8 mouse cellular contexts compared by ENCODE assay signal in the genomic region with DNA sequence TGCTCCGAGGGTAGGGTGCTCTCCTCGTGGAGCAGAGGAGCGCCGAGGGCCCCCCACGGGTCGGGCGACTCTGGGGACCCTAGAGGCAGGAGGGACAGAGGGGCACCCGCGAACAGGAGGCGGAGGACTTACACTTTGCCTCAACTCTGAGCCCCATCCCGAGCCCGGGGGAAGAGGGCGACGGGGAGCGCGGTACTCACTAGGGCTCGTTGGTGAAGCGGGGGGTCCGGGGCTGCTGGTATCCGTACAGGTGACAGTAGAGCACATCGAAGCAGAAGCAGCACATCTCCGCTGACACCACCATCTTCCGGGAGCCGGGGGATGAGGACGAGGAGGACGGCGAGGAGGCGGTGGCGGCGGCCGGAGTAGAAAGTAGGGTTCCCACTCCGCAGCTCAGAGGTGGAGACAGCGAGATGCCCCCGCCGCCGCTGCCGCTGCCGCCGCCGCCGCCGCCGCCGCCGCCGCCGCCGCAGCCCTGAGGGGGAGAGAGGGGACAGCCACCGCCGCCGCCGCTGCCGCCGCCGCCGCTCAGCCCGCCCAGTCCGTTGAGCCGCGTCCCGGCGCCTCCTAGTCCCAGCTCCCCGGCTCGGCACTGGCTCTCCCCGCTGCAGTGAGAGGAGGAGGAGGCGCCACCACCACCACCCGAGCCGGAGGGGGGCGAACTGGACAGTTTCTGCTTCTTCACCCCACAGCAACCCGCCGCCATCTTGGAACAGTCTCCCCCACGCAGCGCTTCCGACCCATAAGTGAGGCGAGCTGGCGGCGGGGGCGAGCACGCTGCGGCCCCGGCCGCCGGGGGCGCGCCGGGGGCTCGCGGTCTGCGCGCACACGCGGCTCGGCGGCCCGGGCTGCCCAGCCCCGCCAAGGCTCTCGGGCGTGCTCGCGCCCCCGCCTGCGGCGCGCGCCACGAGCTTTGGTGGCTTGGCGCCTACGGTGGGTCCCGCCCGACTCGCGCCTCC. TPM values are rescaled to one million over a fixed set of nuclear protein-coding genes. Genes with fewer than 3 reads are reported as not detected.
A peak's percentile ranks its signal among the peaks of the same experiment; 100 is the strongest.
DNase-seq lines count a peak whose midpoint lies in the region; ATAC-seq and TF ChIP-seq lines count a peak whose summit lies in the region.

Ammecr1 (minus strand) TSS at position 721 of the 959 bp plus-strand sequence.

- DNase-seq in c-Kit-positive CD71-positive TER-119-negative erythroid progenitor cells, embryonic 14.5 days (ENCODE audit: low read depth): peak; percentile 56
- peak; percentile 86 for DNase-seq in forebrain, embryonic 11.5 days (ENCODE audit: low spot score)
- peak; percentile 67 to 80 for DNase-seq in kidney, postnatal 36 days
- peak; percentile 81 for DNase-seq in liver, postnatal 0 days
- DNase-seq in testis, postnatal 10 days (ENCODE audit: low spot score): peak; percentile 77

- TF ChIP-seq CTCF in ES-Bruce4 (IDR thresholded peaks at IDR 0.05; ENCODE audit: low read depth, low read length): no peak
- no peak for TF ChIP-seq CTCF in liver, postnatal 0 days (IDR thresholded peaks at IDR 0.05; ENCODE audit: low read depth)

- peak within 1 kb of the TSS; percentile 51 for H3K4me2 ChIP-seq in forebrain, embryonic 11.5 days (ENCODE audit: low read depth, low read length, severe bottlenecking)
- peak within 1 kb of the TSS; percentile 70 for H3K4me2 ChIP-seq in heart, embryonic 16.5 days (ENCODE audit: low read depth, low read length)
- H3K4me2 ChIP-seq in liver, postnatal 0 days (ENCODE audit: low read depth, low read length): peak within 1 kb of the TSS; percentile 77
- H3K4me2 ChIP-seq in neural tube, embryonic 14.5 days (ENCODE audit: low read depth, low read length): peak within 1 kb of the TSS; percentile 61

- TF ChIP-seq EP300 in ES-Bruce4 (IDR thresholded peaks at IDR 0.05; ENCODE audit: insufficient read depth, low read depth, low read length): no peak
- no peak for TF ChIP-seq EP300 in liver, postnatal 0 days (IDR thresholded peaks at IDR 0.05; ENCODE audit: low read depth)

- H3K27ac ChIP-seq in ES-Bruce4 (ENCODE audit: insufficient read depth, low read length): no peak within 1 kb of the TSS
- peak within 1 kb of the TSS; percentile 72 for H3K27ac ChIP-seq in forebrain, embryonic 11.5 days (ENCODE audit: low read depth, low read length)
- H3K27ac ChIP-seq in heart, embryonic 16.5 days (ENCODE audit: low read length): peak within 1 kb of the TSS; percentile 91
- peak within 1 kb of the TSS; percentile 86 for H3K27ac ChIP-seq in liver, postnatal 0 days (ENCODE audit: low read depth)
- peak within 1 kb of the TSS; percentile 90 for H3K27ac ChIP-seq in neural tube, embryonic 14.5 days (ENCODE audit: low read depth, low read length)

- ATAC-seq in forebrain, embryonic 11.5 days (replicated peaks; ENCODE audit: low FRiP score): peak; percentile 90
- ATAC-seq in heart, embryonic 16.5 days (replicated peaks; ENCODE audit: extremely low read depth, insufficient read depth, low FRiP score): peak; percentile 84
- ATAC-seq in liver, postnatal 0 days: peak; percentile 98
- peak; percentile 95 for ATAC-seq in neural tube, embryonic 14.5 days (ENCODE audit: low read depth)

- no peaks in the 10 kb centered on the region for H3K4me1 ChIP-seq in ES-Bruce4 (ENCODE audit: control insufficient read depth, insufficient read depth, low read length)
- no peaks in the 10 kb centered on the region for H3K4me1 ChIP-seq in forebrain, embryonic 11.5 days (replicated peaks; ENCODE audit: control insufficient read depth, insufficient read depth, low read length)
- 0 out of 2 replicates have a peak, but pooled peaks cover 2% of the 10 kb centered on the region for H3K4me1 ChIP-seq in heart, embryonic 16.5 days (ENCODE audit: control insufficient read depth, insufficient read depth, low read length)
- H3K4me1 ChIP-seq in liver, postnatal 0 days (ENCODE audit: insufficient read depth): no peaks in the 10 kb centered on the region
- H3K4me1 ChIP-seq in neural tube, embryonic 14.5 days (ENCODE audit: control insufficient read depth, insufficient read depth, low read length): no peaks in the 10 kb centered on the region

- H3K27me3 ChIP-seq in ES-Bruce4 (ENCODE audit: control insufficient read depth, insufficient read depth, low read length, poor library complexity, severe bottlenecking): no peaks in the 10 kb centered on the region
- peaks cover 2% of the 10 kb centered on the region; the same call in 1 of the 2 replicates for H3K27me3 ChIP-seq in forebrain, embryonic 11.5 days (ENCODE audit: control insufficient read depth, insufficient read depth, low read length)
- H3K27me3 ChIP-seq in heart, embryonic 16.5 days (ENCODE audit: control insufficient read depth, insufficient read depth, low read length): no peaks in the 10 kb centered on the region
- no peaks in the 10 kb centered on the region for H3K27me3 ChIP-seq in liver, postnatal 0 days (ENCODE audit: insufficient read depth, low read length)
- no peaks in the 10 kb centered on the region; the same call in 1 of the 2 replicates for H3K27me3 ChIP-seq in neural tube, embryonic 14.5 days (ENCODE audit: control insufficient read depth, insufficient read depth, low read length)

- no peaks in the 10 kb centered on the region for H3K36me3 ChIP-seq in ES-Bruce4 (ENCODE audit: control insufficient read depth, insufficient read depth, low read length, poor library complexity, severe bottlenecking)
- no peaks in the 10 kb centered on the region for H3K36me3 ChIP-seq in forebrain, embryonic 11.5 days (ENCODE audit: control insufficient read depth, insufficient read depth, low read length)
- H3K36me3 ChIP-seq in heart, embryonic 16.5 days (ENCODE audit: control insufficient read depth, insufficient read depth): no peaks in the 10 kb centered on the region
- H3K36me3 ChIP-seq in liver, postnatal 0 days (replicated peaks; ENCODE audit: insufficient read depth, low read length): no peaks in the 10 kb centered on the region
- H3K36me3 ChIP-seq in neural tube, embryonic 14.5 days (ENCODE audit: control insufficient read depth, insufficient read depth, low read length): no peaks in the 10 kb centered on the region

- no peak for TF ChIP-seq POLR2A in ES-Bruce4 (IDR thresholded peaks at IDR 0.05; ENCODE audit: insufficient read depth, low read length)

- WGBS in forebrain, embryonic 11.5 days: 26% methylated on average over 73 of the region's 112 CpGs
- WGBS in heart, embryonic 16.5 days: 13% methylated on average over 70 of the region's 112 CpGs
- WGBS in liver, postnatal 0 days (ENCODE audit: insufficient replicate concordance): 12% methylated on average over 61 of the region's 112 CpGs
- 17% methylated on average over 38 of the region's 112 CpGs for WGBS in neural tube, embryonic 14.5 days

- H3K4me3 ChIP-seq in ES-Bruce4 (ENCODE audit: low read depth, low read length): peak within 1 kb of the TSS; percentile 93
- peak within 1 kb of the TSS; percentile 64 for H3K4me3 ChIP-seq in forebrain, embryonic 11.5 days (ENCODE audit: low read depth, low read length)
- H3K4me3 ChIP-seq in heart, embryonic 16.5 days (ENCODE audit: low read length): peak within 1 kb of the TSS; percentile 61
- H3K4me3 ChIP-seq in liver, postnatal 0 days (ENCODE audit: low read depth, low read length): peak within 1 kb of the TSS; percentile 81
- H3K4me3 ChIP-seq in neural tube, embryonic 14.5 days (ENCODE audit: low read depth, low read length): peak within 1 kb of the TSS; percentile 59

- peak within 1 kb of the TSS; percentile 94 for H3K9ac ChIP-seq in ES-Bruce4 (ENCODE audit: low read depth, poor library complexity, severe bottlenecking)
- H3K9ac ChIP-seq in forebrain, embryonic 11.5 days (ENCODE audit: low read length): peak within 1 kb of the TSS; percentile 73
- peak within 1 kb of the TSS; percentile 78 for H3K9ac ChIP-seq in heart, embryonic 16.5 days (ENCODE audit: low read length)
- peak within 1 kb of the TSS; percentile 87 for H3K9ac ChIP-seq in liver, postnatal 0 days (replicated peaks)
- peak within 1 kb of the TSS; percentile 68 for H3K9ac ChIP-seq in neural tube, embryonic 14.5 days (replicated peaks; ENCODE audit: low read depth, low read length)

- H3K9me3 ChIP-seq in ES-Bruce4 (replicated peaks; ENCODE audit: control insufficient read depth, insufficient read depth, low read length, poor library complexity, severe bottlenecking): no peaks in the 10 kb centered on the region
- H3K9me3 ChIP-seq in forebrain, embryonic 11.5 days (ENCODE audit: control insufficient read depth, low read length): no peaks in the 10 kb centered on the region
- H3K9me3 ChIP-seq in heart, embryonic 16.5 days (replicated peaks; ENCODE audit: control insufficient read depth, low read length): no peaks in the 10 kb centered on the region
- H3K9me3 ChIP-seq in liver, postnatal 0 days (ENCODE audit: low read length): no peaks in the 10 kb centered on the region
- no peaks in the 10 kb centered on the region for H3K9me3 ChIP-seq in neural tube, embryonic 14.5 days (ENCODE audit: control insufficient read depth, low read length)

RNA-seq across cellular contexts. Expression of gene Ammecr1, which starts in this region (rescaled TPM):
- 16.2 and 16.4 TPM in 2 replicates for polyA plus RNA-seq in ES-Bruce4 (2011; ENCODE audit: insufficient read depth, insufficient read length, low read depth, missing spikeins)
- polyA plus RNA-seq in forebrain, embryonic 11.5 days (2014; fragmentation: Nextera tagmentation; extraction: Ambion mirVana): 11.9 and 13.7 TPM in 2 replicates
- polyA plus RNA-seq in heart, embryonic 16.5 days (2015; fragmentation: Nextera tagmentation; extraction: Ambion mirVana): 15.1 and 17.5 TPM in 2 replicates
- 4.4 and 5.2 TPM in 2 replicates for polyA plus RNA-seq in liver, postnatal 0 days (2015; fragmentation: Nextera tagmentation; extraction: Ambion mirVana)
- polyA plus RNA-seq in neural tube, embryonic 14.5 days (2014; fragmentation: Nextera tagmentation; extraction: Ambion mirVana): 4.1 and 5.2 TPM in 2 replicates
